Mouse (Mus musculus) C2C12 (cell line): ENCODE measurements around the gene Samd11.

Source experiments
- CTCF ChIP-seq: IDR thresholded peaks from one replicate; pipeline ENCODE4 v1.5.1; 2011; ENCODE audit not compliant: control insufficient read depth, insufficient read depth, insufficient read length
- MAX ChIP-seq: IDR thresholded peaks from one replicate; pipeline ENCODE4 v1.6.1; 2011; ENCODE audit warnings: mild to moderate bottlenecking, control low read depth

DNA sequence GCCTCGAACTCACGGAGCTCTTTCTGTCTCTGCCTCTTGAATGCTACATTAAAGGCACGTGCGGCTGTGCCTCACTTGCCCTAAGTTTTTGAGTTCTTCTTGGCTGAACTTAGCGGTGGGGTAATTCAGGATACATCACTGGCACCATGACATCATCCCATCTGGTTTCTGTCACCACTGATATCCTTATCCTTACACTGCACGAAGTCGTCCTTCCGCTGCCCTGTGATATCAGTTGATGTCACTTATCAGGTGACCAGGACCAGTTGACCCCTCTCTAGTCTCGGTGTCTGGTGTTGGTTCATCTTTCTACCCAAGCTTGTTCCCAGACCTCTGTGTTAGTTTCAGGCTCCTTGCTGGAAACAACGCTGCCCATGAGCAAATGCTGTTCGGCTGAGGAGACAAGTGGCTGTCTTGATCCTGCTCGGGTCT is 53.0 kb downstream of the Samd11 start:
- TF ChIP-seq CTCF (no peak), MAX (no peak)
